Mouse (Mus musculus) liver, embryonic 13.5 days (tissue): ENCODE results near the gene Supt4a. TPM values are rescaled to one million over a fixed set of nuclear protein-coding genes. Genes with fewer than 3 reads are reported as not detected.

Experiments
- ATAC-seq: fragments of 200-750 bp; cut with Nextera tagmentation; 2 replicates; pipeline ENCODE4 v1.8.0; 2017; ENCODE audit warnings: low read depth, mild to moderate bottlenecking, moderate number of reproducible peaks, moderate library complexity
- DNase-seq: peaks from one replicate; pipeline ENCODE4 v3.0.0; 2022
- H3K27ac ChIP-seq: fragments of 300-500 bp; sonication (generic); 2 replicates; pipeline ENCODE4 v1.5.1; 2015; ENCODE audit warnings: moderate library complexity, mild to moderate bottlenecking, inconsistent platforms
- H3K27me3 ChIP-seq: fragments of 300-500 bp; sonication (generic); 2 replicates; pipeline ENCODE4 v1.6.1; 2015; ENCODE audit warnings: mild to moderate bottlenecking, inconsistent platforms
- H3K36me3 ChIP-seq: fragments of 300-500 bp; sonication (generic); 2 replicates; pipeline ENCODE4 v1.6.1; 2015; ENCODE audit warnings: mild to moderate bottlenecking, inconsistent platforms
- H3K4me1 ChIP-seq: fragments of 300-500 bp; sonication (generic); replicated peaks from 2 replicates; pipeline ENCODE4 v1.6.1; 2015; ENCODE audit warnings: inconsistent platforms
- H3K4me2 ChIP-seq: fragments of 300-500 bp; sonication (generic); 2 replicates; pipeline ENCODE4 v1.6.1; 2015; ENCODE audit warnings: inconsistent platforms, mild to moderate bottlenecking, moderate library complexity
- H3K4me3 ChIP-seq: fragments of 300-500 bp; sonication (generic); replicated peaks from 2 replicates; pipeline ENCODE4 v1.5.1; 2015; ENCODE audit warnings: mild to moderate bottlenecking, inconsistent platforms
- H3K9ac ChIP-seq: fragments of 300-500 bp; sonication (generic); 2 replicates; pipeline ENCODE4 v1.6.1; 2015; ENCODE audit warnings: mild to moderate bottlenecking, inconsistent platforms
- H3K9me3 ChIP-seq: fragments of 300-500 bp; sonication (generic); replicated peaks from 2 replicates; pipeline ENCODE4 v1.6.1; 2016; ENCODE audit warnings: inconsistent platforms
- WGBS: fragments of 180-500 bp; shearing (Covaris S2); methylation state at CpG from one replicate; pipeline ENCODE4 v1.1.7; 2015; ENCODE audit not compliant: insufficient replicate concordance; 5-methylcytosine and 5-hydroxymethylcytosine counted together
- polyA plus RNA-seq: library from polyadenylated mRNA; unstranded; fragments of >200 nt; fragmentation: Nextera tagmentation; extraction: Ambion mirVana; gene quantifications from 2 replicates; pipeline ENCODE4 v1.2.1, GENCODE M21; 2015

The Supt4a gene
- polyA plus RNA-seq, 1 experiment from 2014 or later, result 233 TPM

DNA sequence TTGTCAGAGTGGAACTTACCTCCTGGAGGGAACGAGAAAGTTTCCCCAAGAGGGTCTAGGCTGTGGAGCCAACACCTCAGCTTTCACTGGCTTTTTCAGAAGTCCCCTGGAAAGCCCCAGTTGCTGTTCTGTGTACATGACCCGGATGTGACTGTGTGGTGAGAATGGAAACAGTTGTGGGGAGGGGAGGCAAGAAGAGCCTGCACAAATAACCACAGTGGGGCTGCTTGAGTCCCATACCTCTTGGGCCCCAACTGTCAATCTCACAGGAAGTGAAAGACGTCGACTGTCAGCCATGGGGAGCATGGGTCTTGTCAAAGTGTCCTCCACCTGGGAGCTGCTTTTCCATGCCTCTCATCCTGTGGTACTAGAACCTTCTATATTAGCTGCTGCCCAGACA is 7.6 kb downstream of the Supt4a start:
- ATAC-seq (no peak), DNase-seq (no peak)
- no peak overlapping the region for H3K4me2 ChIP-seq
- peak overlapping the region; percentile 100 for H3K27ac ChIP-seq
- no peaks in the 10 kb centered on the region for H3K27me3 ChIP-seq
- WGBS, result 46% methylated on average over 4 of the region's 4 CpGs
- H3K36me3 ChIP-seq, result peaks cover 60% of the 10 kb centered on the region
- no peak overlapping the region for H3K4me3 ChIP-seq
- H3K4me1 ChIP-seq, result peaks cover 57% of the 10 kb centered on the region
- H3K9ac ChIP-seq, result no peak overlapping the region; the same call in 1 of the 2 replicates
- H3K9me3 ChIP-seq, result no peaks in the 10 kb centered on the region

DNA sequence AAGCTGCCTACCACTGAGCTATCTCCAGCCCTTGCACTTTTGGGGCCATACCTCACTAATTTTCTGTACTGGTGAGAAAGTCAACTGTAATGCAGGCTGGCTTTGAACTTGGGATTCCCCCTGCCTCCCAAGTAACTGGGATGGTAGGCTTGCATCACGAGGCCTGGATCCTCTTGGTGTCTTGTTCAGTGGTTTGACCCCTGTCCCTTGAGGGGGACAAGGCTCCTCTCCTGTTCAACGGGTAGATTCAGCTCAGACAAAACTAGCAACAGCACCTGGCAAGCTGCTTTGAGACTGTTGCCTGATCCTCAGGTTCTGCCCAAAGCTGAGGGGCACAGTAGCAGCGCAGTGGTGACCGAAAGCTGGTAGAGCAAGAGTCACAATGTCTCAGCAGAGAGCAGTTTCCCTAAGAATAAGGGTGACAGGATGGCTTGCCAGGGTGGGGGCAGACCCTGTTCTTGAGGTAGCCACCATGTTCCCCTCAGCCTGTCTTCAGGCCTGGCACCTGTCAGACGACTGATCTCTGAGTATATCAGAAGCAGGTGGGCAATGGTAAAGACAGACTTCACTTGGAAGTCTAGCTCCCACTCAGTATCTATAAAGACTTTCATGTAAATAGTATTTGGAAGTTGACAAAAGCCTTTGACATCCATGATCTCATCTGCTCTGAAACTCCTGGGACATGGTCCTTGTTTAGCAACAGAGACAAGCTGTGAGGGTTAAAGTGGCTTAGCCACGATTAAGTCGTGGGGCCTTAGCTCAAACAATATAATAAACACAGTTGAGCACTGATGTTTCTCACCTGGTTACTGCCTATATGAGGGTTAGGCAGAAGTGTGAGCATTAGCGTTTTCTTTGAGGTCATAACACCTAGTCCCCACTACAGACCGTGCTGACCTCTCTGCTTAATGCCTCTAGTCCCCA is 8.5 kb downstream of the Supt4a start:
- Histone ChIP-seq H3K9ac (no peak overlapping the region), H3K4me1 (peaks cover 64% of the 10 kb centered on the region), H3K9me3 (no peaks in the 10 kb centered on the region), H3K27ac (peak overlapping the region; percentile 100), H3K4me3 (no peak overlapping the region), H3K27me3 (no peaks in the 10 kb centered on the region), H3K36me3 (peaks cover 51% of the 10 kb centered on the region), H3K4me2 (no peak overlapping the region)
- DNase-seq (no peak), ATAC-seq (no peak)
- WGBS, result 79% methylated on average over 9 of the region's 9 CpGs

DNA sequence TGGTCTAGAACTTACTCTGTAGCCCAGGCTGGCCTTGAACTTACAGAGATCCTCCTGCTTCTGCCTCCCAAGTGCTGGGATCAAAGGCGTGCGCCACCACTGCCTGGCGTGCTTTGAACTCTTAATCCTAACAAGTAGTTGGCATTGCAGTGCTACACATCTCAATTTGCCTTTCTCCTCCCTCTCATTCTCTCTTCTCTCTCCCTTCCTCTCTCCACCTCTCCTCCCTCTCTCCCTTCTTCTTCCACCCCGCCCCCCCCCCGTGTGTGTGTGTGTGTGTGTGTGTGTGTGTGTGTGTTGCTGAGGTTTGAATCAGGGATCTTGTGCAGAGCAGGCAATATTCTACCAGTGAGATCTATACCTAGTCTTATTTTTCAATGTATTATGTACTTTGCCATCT is 10.0 kb downstream of the Supt4a start:
- ATAC-seq (no peak), DNase-seq (no peak)
- Histone ChIP-seq H3K4me2 (no peak overlapping the region), H3K27me3 (no peaks in the 10 kb centered on the region), H3K9me3 (no peaks in the 10 kb centered on the region), H3K4me1 (peaks cover 71% of the 10 kb centered on the region), H3K27ac (peak overlapping the region; percentile 100), H3K4me3 (no peak overlapping the region), H3K9ac (peak overlapping the region; percentile 98; the same call in 1 of the 2 replicates), H3K36me3 (peaks cover 37% of the 10 kb centered on the region)
- 85% methylated on average over 5 of the region's 5 CpGs for WGBS

GRCm38 (mm10) chr11:87747716-87748115 is 10.4 kb downstream of the Supt4a start:
- H3K27ac ChIP-seq, result peak overlapping the region; percentile 100
- peak overlapping the region; percentile 45 for H3K4me3 ChIP-seq
- peak overlapping the region; percentile 88 for H3K4me2 ChIP-seq
- ATAC-seq, result no peak
- no peaks in the 10 kb centered on the region for H3K9me3 ChIP-seq
- H3K4me1 ChIP-seq, result peaks cover 75% of the 10 kb centered on the region
- 86% methylated on average over 7 of the region's 7 CpGs for WGBS
- no peak for DNase-seq
- peak overlapping the region; percentile 98 for H3K9ac ChIP-seq
- H3K27me3 ChIP-seq, result no peaks in the 10 kb centered on the region
- peaks cover 33% of the 10 kb centered on the region for H3K36me3 ChIP-seq

DNA sequence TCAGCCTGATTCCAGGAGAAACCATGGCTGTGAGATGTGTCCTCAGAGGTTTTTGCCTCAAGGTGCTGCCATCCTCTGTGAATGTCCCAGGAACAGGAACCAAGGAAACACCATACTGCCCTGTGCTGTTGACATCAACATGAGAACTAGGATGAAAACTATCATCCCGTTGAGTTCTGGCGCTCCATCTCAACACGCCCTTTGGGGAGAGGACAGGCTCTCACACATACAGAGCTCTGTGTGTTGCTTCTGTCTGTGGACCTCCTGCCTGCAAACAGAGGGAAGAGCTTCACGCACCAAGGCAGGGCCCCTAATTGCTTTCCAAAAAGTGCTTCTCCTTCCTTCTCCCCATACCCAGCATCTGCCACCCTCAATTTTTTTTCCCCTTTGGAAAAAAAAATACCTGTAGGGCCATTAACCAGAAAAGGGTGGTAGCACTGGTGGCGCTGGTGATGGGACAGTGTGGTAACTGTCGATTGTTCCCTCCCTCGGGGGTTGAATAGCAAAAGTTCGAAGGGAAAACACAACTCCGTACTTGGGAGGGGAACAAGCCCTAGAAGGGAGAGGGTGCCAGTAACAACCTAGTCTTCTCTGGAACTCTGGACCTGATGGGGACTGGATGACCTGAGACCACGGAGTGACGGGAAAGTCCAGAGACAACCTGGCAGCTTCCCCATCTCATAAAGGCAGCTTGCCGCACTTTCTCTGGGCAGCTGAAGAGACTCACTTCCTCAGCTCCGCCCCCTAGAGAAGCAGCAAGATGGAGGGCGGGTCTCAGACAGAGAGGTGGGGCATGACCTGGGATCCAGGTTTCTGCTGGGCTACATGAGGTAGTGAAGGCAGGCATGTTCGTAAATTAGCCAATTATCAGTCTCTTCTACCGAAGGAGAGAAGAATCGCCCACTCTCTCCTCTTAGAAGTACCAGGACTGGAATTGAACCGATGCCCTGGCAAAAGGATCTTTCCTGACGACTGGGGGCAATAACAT is 11.1 kb downstream of the Supt4a start:
- Histone ChIP-seq H3K4me2 (peak overlapping the region; percentile 88), H3K9ac (peak overlapping the region; percentile 98), H3K4me3 (peak overlapping the region; percentile 45), H3K4me1 (peaks cover 82% of the 10 kb centered on the region), H3K36me3 (peaks cover 25% of the 10 kb centered on the region), H3K27me3 (no peaks in the 10 kb centered on the region), H3K27ac (peak overlapping the region; percentile 100), H3K9me3 (no peaks in the 10 kb centered on the region)
- peak; percentile 59 for ATAC-seq
- peak; percentile 82 for DNase-seq
- WGBS, result 13% methylated on average over 19 of the region's 19 CpGs

DNA sequence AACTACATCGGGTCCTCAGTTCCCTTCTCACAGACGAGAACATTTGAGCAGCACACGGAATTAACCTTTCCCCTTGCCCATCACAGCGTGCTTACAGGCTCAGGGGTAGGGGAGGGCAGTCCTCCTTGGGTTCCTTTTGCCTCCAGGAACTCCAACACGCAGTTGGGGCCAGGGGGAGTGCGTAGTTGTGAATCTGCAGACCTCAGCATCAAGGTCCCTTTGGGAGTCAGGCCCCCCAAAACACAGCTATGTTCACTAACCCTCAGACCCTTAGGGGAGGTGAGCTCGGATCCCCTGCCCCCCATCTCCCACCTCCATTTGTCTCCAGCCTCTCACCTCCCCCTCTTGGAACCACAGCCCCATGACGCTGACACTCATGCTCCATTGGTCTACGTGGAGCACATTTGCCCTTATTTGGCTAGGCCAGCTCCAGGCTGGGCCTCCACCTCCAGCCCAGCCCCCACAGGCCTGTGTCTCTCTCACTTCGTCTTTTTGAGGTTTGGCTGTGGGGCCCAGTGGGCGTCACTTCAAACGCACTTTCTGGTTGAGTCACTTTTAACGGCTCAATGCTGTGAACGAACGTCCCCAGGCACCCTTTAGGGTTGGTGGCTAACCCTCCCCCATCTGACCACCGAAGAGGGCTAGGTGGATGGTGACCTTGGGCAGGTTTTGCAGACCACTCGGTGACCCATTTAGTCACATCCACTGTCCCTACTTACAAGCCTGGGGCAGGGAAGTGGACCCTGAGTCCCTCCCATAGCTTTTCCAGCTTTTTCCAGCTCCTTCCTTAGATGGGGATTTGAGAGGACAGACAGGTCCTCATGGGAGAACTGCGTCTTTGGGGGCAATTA is 12.1 kb downstream of the Supt4a start:
- H3K36me3 ChIP-seq, result peaks cover 16% of the 10 kb centered on the region
- H3K4me2 ChIP-seq, result peak overlapping the region; percentile 88
- no peaks in the 10 kb centered on the region for H3K27me3 ChIP-seq
- H3K27ac ChIP-seq, result peak overlapping the region; percentile 100
- H3K9ac ChIP-seq, result peak overlapping the region; percentile 98
- peak overlapping the region; percentile 45 for H3K4me3 ChIP-seq
- DNase-seq (peak; percentile 91), ATAC-seq (peak; percentile 82)
- WGBS, result 6% methylated on average over 18 of the region's 18 CpGs
- H3K9me3 ChIP-seq, result no peaks in the 10 kb centered on the region
- H3K4me1 ChIP-seq, result peaks cover 92% of the 10 kb centered on the region

DNA sequence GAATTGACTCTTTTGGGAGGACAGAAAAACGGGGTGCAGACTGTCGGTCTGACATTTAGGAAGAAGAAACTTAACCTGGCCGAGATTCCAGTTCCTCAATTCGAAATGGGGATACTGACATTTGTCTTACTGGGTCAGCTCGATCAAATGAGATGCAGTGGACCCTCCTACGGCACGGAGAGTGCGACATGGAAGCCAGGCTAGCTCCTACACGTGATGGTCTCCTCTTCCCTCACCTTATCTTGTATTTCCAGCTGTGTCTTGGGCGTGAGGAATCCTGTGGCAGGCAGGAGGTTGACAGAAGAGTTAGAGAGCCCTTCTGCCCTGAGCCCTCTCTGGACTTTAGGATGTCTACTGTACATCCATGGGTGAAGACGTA is 12.7 kb downstream of the Supt4a start:
- peak; percentile 78 for DNase-seq
- ATAC-seq, result peak; percentile 73
- H3K9ac ChIP-seq, result peak overlapping the region; percentile 98

GRCm38 (mm10) chr11:87750521-87750920 is 13.2 kb downstream of the Supt4a start:
- WGBS, result 19% methylated on average over 3 of the region's 3 CpGs
- H3K27me3 ChIP-seq, result no peaks in the 10 kb centered on the region
- H3K27ac ChIP-seq, result peak overlapping the region; percentile 100
- peak overlapping the region; percentile 98 for H3K9ac ChIP-seq
- peaks cover 90% of the 10 kb centered on the region for H3K4me1 ChIP-seq
- DNase-seq, result no peak
- H3K36me3 ChIP-seq, result peaks cover 5% of the 10 kb centered on the region; the same call in 1 of the 2 replicates
- peak overlapping the region; percentile 88 for H3K4me2 ChIP-seq
- peak overlapping the region; percentile 45 for H3K4me3 ChIP-seq
- 0 out of 2 replicates have a peak, but pooled peaks have one; percentile 8 for ATAC-seq
- no peaks in the 10 kb centered on the region for H3K9me3 ChIP-seq

More for the DNA sequence above, 12.7 kb downstream of the Supt4a start:
- Histone ChIP-seq H3K27ac (peak overlapping the region; percentile 100), H3K4me3 (peak overlapping the region; percentile 45), H3K9me3 (no peaks in the 10 kb centered on the region), H3K27me3 (no peaks in the 10 kb centered on the region), H3K4me1 (peaks cover 93% of the 10 kb centered on the region), H3K36me3 (peaks cover 9% of the 10 kb centered on the region), H3K4me2 (peak overlapping the region; percentile 88)
- WGBS, result 19% methylated on average over 11 of the region's 11 CpGs

DNA sequence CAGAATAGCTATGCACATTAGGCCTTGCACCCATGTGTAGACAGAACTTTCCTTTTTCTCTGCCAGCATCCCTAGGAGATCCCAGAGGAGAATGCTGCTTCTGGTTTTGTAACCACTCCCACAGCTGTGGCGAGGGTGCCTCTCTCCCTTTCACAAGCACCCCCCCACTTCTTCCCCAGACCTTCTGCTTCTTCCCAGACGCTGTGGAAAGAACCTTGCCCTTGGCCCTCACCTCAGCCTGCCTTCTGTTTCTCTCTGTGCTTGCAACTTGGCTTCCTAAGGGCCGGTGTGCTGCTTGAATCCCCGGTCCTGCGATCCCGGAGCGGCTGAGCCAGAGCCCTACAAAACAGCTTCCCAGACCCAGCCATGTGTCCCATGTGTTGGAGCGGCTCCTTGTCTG is 13.7 kb downstream of the Supt4a start:
- no peaks in the 10 kb centered on the region for H3K9me3 ChIP-seq
- 25% methylated on average over 8 of the region's 8 CpGs for WGBS
- peak overlapping the region; percentile 88 for H3K4me2 ChIP-seq
- H3K36me3 ChIP-seq, result peaks cover under 1% of the 10 kb centered on the region; the same call in 1 of the 2 replicates
- H3K4me1 ChIP-seq, result peaks cover 88% of the 10 kb centered on the region
- ATAC-seq (no peak), DNase-seq (no peak)
- H3K27ac ChIP-seq, result peak overlapping the region; percentile 100
- H3K27me3 ChIP-seq, result no peaks in the 10 kb centered on the region
- H3K9ac ChIP-seq, result peak overlapping the region; percentile 98
- peak overlapping the region; percentile 45 for H3K4me3 ChIP-seq

- H3K4me2 ChIP-seq, result peak overlapping the region; percentile 88
- no peaks in the 10 kb centered on the region for H3K9me3 ChIP-seq
- H3K9ac ChIP-seq, result peak overlapping the region; percentile 98
- DNase-seq, result peak; percentile 67
- peaks cover 84% of the 10 kb centered on the region for H3K4me1 ChIP-seq
- H3K36me3 ChIP-seq, result peaks cover 5% of the 10 kb centered on the region
- 9% methylated on average over 4 of the region's 4 CpGs for WGBS
- no peaks in the 10 kb centered on the region for H3K27me3 ChIP-seq
- peak overlapping the region; percentile 100 for H3K27ac ChIP-seq
- peak overlapping the region; percentile 45 for H3K4me3 ChIP-seq
- peak; percentile 2; the same call in 1 of the 2 replicates for ATAC-seq
Observed at GRCm38 (mm10) chr11:87751491-87751966, 14.2 kb downstream of the Supt4a start.
